20 mouse cellular contexts compared by ENCODE assay signal in the genomic region with DNA sequence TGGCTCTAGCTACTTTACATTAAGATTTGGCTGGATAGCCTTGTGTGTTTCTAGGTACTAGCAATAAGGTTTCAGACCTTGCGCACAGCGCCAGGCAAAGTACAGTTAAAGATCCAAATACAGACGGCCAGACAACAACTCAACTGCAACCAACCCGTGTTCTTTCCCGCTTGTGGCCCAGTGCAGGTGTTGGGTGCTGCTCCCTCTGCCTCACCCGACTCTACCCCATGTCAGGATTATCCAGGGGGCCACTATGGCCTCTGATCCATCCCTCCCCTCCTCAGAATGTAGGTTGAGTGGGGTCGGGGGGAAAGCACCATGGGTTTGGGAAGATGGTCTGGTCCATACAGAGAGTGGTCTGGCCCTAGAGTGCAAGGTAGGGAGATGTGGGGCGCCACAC. TPM values are rescaled to one million over a fixed set of nuclear protein-coding genes. Genes with fewer than 3 reads are reported as not detected.
"Had no signal": no experiment of that assay in that cellular context is flagged by ENCODE, and none has a peak within 500 bp of the region (broad histone marks: within the 10 kb centered on the region; RNA-seq: fewer than 3 reads in every experiment).

No protein-coding gene starts in this region.

- ATAC-seq: liver, postnatal 0 days had no signal

- H3K9ac ChIP-seq: limb, embryonic 12.5 days; liver, embryonic 13.5 days; liver, postnatal 0 days; lung, embryonic 15.5 days; stomach, embryonic 15.5 days had no signal

- H3K4me3 ChIP-seq: layer of hippocampus, adult 2 months; limb, embryonic 12.5 days; liver, embryonic 13.5 days; lung, embryonic 15.5 days; megakaryocyte, embryonic 14.5 days; stomach, embryonic 15.5 days had no signal

- H3K9me3 ChIP-seq: limb, embryonic 12.5 days; liver, embryonic 13.5 days; lung, embryonic 15.5 days; megakaryocyte, embryonic 14.5 days; stomach, embryonic 15.5 days had no signal

- H3K27ac ChIP-seq: layer of hippocampus, adult 2 months; limb, embryonic 12.5 days; liver, embryonic 13.5 days; lung, embryonic 15.5 days; macrophage; stomach, embryonic 15.5 days had no signal

- H3K27me3 ChIP-seq: limb, embryonic 12.5 days; liver, embryonic 13.5 days; lung, embryonic 15.5 days; stomach, embryonic 15.5 days had no signal

- H3K4me1 ChIP-seq: limb, embryonic 12.5 days; liver, embryonic 13.5 days; lung, embryonic 15.5 days; megakaryocyte, embryonic 14.5 days; stomach, embryonic 15.5 days had no signal

- H3K4me2 ChIP-seq: limb, embryonic 12.5 days; liver, embryonic 13.5 days; lung, embryonic 15.5 days; midbrain, embryonic 11.5 days; stomach, embryonic 15.5 days had no signal

- DNase-seq: kidney, adult 18-20 months; kidney, postnatal 10 days; kidney, postnatal 4 days; liver; liver, embryonic 13.5 days; liver, postnatal 0 days; lung, postnatal 14 days; retina, postnatal 1 day; right cerebral cortex, postnatal 4 days; spleen, adult 18-20 months; thymus, adult 18-20 months; thymus, postnatal 14 days had no signal

- H3K36me3 ChIP-seq: liver, embryonic 13.5 days; stomach, embryonic 15.5 days had no signal

RNA-seq across cellular contexts. Expression of a gene that starts 24.3 kb away (rescaled TPM):
- total RNA-seq: monocyte, adult 5-6 weeks had no signal
